Mouse (Mus musculus) MEL-GATA-1-ER (cell line): Measurements from ENCODE around the gene Gm5431.
"Not testable (repeated sequence)": the region's sequence is repeated elsewhere in the genome, so short reads cannot be mapped to it uniquely, and the experiment has no call there.

ENCODE experiments used
- DNase-seq: peaks from one replicate; pipeline ENCODE4 v3.0.0-alpha.2; 2012; ENCODE audit warnings: low read depth; ENCODE audit errors: extremely low read depth

Gm5431 gene

GRCm38 (mm10) chr11:48902021-48902420 is at the start of gene Gm5431:
Gm5431 (minus strand) TSS chr11:48902214.
- DNase-seq = no peak

DNA sequence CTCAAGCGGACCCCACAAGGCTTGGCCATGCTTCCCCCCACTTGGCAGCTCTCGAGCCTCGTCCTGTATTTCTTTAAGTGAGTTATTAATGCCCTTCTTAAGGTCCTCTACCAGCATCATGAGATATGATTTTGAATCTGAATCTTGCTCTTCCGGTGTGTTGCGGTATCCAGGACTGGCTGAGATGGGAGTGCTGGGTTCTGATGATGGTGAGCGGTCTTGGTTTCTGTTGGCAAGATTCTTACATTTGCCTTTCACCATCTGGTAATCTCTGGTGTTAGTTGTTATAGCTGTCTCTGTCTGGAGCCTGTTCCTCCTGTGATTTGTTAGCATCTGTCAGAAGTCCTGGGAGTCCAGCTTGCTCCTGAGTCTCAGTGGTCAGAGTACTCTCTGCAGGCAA is 44.1 kb upstream of the Gm5431 start, which contains the start of gene Psme2b:
Psme2b (minus strand) TSS at position 101 of the 400 bp plus-strand sequence.
- not testable (repeated sequence) for DNase-seq

- DNase-seq = not testable (repeated sequence)
Measured at GRCm38 (mm10) chr11:48939286-48939685, 37.3 kb upstream of the Gm5431 start.

DNA sequence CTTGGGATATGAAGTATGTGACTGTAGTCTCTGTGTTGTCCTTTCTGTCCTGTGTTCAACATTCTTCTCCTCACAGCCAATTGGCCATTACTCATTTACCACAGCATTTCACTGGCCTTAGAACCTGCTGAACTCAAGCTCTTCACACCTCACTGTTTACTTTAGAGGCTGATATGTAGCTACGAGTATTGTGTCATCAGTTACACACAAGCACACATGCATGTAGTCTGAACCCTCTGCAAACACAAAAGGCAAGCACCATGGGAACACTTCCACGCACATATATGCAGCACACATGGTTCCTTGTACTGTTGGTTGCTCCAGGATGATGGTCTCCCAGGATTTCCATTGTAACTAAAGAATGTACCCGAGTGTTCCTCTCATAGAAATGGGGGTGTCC is 33.3 kb upstream of the Gm5431 start:
- not testable (repeated sequence) for DNase-seq

DNA sequence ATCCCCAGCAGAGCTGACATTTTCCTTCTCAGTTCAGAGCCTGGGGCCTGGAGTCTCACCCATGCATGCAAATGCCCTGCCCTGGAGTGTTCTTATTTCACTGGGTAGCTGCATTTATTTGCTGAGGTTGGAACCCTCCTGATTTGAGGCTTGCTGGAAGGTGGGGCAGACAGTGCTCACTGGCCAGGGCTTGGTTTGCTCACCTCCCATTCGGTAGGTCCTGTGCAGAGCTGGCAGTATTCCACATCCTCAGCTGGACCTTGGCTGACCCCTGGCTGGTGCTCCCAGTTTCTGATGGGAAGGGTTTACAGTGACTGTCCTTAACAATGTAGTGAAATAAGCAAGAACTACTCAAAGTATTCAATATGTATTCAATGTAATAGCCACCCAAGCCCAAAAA is 31.9 kb upstream of the Gm5431 start:
- DNase-seq = not testable (repeated sequence)

DNA sequence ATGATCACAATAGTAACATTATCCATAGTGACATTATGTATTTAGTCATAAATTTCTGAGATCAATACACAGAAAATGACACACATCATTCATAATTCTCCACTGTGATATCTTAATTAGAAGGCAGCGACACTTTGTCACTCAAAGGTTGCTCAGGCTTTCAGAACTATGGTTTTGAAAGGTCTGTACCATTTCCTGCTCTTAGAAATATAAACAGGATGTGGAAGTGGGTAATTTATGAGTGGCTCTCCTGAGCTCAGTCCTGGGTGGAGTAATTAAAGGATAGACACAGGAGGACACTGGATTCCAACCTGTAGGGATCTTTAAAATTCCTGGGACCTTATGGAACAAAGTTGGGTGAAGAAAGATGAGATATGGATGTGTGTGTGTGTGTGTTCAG is 31.4 kb upstream of the Gm5431 start:
- not testable (repeated sequence) for DNase-seq

DNA sequence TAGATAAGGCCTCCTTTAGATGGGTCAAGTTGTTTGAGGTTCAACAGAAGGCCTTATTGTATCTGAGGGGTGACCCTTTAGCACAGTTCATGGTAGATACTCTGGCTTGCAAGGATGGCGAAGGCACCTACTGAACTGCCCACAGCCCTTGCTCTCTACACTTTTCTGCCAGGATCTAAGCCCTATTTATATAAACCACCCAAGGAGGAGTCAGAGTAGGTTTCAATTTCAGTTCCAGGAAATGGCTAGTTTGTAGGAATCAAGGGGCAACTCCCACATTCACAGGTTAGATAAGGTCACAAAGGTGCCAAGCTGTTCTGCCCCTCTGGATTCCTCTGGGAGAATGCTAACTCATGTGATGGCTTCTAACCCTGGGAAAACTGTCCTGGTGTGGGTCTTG is 26.1 kb upstream of the Gm5431 start:
- DNase-seq = not testable (repeated sequence)

- DNase-seq = not testable (repeated sequence)
Measured at GRCm38 (mm10) chr11:48926437-48926836, 24.4 kb upstream of the Gm5431 start.

DNA sequence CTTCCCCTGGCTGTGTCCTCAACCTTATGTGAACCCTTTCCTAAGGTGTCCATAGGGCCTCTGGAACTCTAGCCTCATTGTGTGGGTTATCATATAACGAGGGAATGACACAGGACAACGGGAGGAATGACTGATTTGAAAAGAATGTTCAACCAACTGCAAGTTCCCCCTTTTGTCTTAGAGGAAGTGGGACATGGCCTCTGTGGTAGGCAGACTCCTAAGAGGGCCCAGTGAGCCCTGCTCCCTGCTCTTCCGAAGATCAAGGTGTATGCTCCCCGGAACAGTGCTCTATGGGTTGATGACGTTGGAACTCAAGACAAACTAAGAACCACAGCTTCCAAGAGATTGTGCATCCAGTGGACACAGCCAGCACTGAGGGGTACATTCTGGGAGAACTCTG is 21.8 kb upstream of the Gm5431 start:
- not testable (repeated sequence) for DNase-seq

GRCm38 (mm10) chr11:48918380-48918779 is 16.4 kb upstream of the Gm5431 start:
- no peak for DNase-seq

DNA sequence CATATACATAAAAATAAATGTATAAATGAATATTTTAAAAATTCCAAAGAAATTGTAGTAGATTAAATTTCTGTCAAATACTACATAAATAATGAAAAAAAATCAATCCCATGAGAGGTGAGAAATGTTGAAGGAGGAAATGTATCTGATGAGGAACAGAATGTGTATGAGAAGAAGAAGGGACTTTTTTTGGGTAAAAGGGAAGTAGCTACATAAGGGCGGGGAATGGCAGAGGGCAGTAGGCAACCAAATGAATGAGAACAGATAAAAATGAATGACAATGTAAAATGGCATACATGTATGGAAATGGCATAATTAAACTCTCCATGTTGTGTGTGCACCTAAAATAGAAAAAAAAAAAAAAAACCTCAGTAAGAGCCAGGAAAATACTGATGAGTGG is 11.6 kb upstream of the Gm5431 start:
- no peak for DNase-seq

DNA sequence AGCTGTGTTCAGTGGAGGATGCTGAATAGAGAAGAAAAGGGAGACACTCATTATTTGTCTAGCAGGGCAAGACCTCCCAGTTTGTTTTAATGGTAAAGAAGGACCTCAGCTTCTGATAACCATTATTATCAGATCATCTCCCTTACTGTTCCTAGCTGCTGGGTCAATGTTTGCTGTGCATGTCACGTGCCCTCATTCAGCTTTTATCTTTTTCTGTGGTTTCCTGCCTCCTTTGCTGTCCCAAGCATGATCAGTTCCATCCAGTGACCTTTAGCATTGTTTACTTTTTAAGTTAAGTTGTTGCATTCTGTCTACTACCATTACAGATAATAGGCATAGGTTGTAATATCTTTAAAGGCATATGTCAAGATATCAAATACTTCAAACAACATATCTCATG is 6.4 kb upstream of the Gm5431 start:
- DNase-seq = no peak

GRCm38 (mm10) chr11:48901567-48901930 is 465 bp downstream of the Gm5431 start:
- DNase-seq = not testable (repeated sequence)

DNA sequence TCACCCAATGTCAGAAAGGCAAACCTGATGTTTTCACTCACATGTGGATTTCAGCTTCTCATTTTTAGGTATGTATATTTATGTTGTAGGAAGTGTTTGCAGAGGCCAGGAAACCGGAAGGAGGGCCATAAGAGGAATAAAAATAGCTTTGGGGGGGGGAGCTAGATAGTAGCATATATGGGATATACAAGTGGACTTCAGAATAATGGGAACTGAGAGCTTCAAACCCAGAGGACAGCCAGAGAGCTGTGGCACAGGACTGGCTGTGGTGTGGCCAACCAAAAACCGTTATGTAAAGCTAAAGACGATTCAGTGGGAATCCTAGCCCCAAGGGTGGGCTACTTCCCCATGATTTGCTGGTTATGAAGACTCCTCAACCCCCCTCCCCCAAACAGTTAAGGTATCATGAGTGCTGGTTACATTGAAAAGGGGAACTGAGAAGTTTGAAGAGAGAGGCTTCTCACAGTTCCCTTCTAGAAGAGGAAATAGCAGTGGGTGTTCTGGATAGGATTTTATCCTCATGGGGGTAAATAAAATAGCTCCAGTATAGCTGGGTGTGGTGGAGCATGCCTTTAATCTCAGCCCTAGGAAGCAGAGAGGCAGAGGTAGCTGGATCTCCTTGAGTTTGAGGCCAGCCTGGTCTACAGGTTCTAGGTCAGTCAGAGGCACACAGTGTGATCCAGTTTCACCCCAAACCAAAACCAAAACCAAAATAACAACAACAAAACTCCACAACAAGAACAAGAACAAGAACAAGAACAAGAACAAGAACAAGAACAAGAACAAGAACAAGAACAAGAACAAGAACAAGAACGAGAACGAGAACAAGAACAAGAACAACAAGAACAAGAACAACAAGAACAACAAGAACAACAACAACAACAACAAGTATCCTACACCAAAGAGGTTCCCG is 1.1 kb downstream of the Gm5431 start:
- DNase-seq = peak; percentile 12

GRCm38 (mm10) chr11:48898812-48899431 is 3.1 kb downstream of the Gm5431 start:
- no peak for DNase-seq

DNA sequence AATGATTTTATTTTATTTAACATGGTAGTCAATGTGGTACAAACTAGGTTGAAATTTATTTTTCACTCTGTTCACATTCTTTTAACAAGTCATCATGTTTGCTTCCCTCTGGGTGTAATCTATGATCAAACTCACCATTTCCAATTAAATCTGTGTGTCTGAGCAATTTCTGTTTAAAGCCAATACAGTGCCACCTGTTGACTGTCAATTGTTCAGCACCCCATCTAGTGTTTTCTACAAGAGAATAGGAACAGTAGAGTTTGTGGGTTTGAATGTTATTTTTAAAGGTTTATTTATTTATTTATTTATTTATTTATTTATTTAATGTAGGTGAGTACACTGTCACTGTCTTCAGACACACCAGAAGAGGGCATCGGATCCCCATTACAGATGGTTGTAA is 25.3 kb downstream of the Gm5431 start:
- no peak for DNase-seq

DNA sequence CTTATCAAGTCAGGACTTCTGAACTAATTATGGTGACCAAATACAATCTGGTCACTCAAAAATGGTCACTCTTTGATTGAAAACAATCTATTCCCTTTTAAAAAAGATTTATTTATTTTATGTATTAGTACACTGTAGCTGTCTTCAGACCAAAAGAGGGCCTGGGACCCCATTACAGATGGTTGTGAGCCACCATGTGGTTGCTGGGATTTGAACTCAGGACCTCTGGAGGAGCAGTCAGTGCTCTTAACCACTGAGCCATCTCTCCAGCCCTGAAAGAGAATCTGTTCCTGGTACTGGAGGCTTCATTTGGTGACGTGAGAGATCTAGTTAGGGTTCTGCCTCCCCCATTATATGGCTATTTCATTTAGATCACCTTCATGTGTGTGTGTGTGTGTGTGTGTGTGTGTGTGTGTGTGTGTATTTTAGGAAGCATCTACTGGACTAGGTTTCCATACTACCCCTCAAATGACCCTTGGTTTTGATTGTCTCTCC is 26.6 kb downstream of the Gm5431 start:
- not testable (repeated sequence) for DNase-seq

- no peak for DNase-seq
Measured at GRCm38 (mm10) chr11:48874465-48874864, 27.5 kb downstream of the Gm5431 start.

GRCm38 (mm10) chr11:48873591-48874290 is 28.3 kb downstream of the Gm5431 start:
- DNase-seq = peak; percentile 84

GRCm38 (mm10) chr11:48872695-48873300 is 29.2 kb downstream of the Gm5431 start:
- no peak for DNase-seq

- no peak for DNase-seq
Measured at GRCm38 (mm10) chr11:48871817-48872541, 30.0 kb downstream of the Gm5431 start.
